Mouse (Mus musculus) CH12.LX (cell line): ENCODE measurements around the gene Map3k20. TPM values are rescaled to one million over a fixed set of nuclear protein-coding genes. Genes with fewer than 3 reads are reported as not detected.

Experiments used
- DNase-seq: peaks from one replicate; pipeline ENCODE4 v3.0.0-alpha.2; 2013; ENCODE audit errors: extremely low read depth
- H3K27ac ChIP-seq: 2 replicates; pipeline ENCODE4 v1.5.1; 2012; ENCODE audit warnings: low read depth, mild to moderate bottlenecking, control low read depth, moderate library complexity; ENCODE audit not compliant: insufficient read depth
- H3K27me3 ChIP-seq: replicated peaks from 2 replicates; pipeline ENCODE3; 2012; ENCODE audit warnings: inconsistent platforms
- H3K36me3 ChIP-seq, 2 experiments: replicated peaks in 1 of 2; 2 replicates each; pipeline versions ENCODE3 to v1.6.1; 2012; ENCODE audit warnings: inconsistent platforms in 1 of 2, low read length in 1 of 2, mild to moderate bottlenecking in 1 of 2, mixed read lengths in 1 of 2, moderate library complexity in 1 of 2; ENCODE audit not compliant: control insufficient read depth in 1 of 2, insufficient read depth in 1 of 2
- H3K4me1 ChIP-seq, 2 experiments: 2 replicates each; pipeline ENCODE4 v1.6.1; 2012; ENCODE audit warnings: inconsistent platforms in 1 of 2, moderate library complexity in 1 of 2; ENCODE audit not compliant: insufficient read depth in 2 of 2, control insufficient read depth in 1 of 2
- H3K4me2 ChIP-seq: 2 replicates; pipeline ENCODE4 v1.6.1; 2012; ENCODE audit warnings: low read depth, mild to moderate bottlenecking, control low read depth; ENCODE audit not compliant: poor library complexity, insufficient read depth, severe bottlenecking
- H3K4me3 ChIP-seq, 3 experiments: fragments of 150-350 bp in 1 of 3; sonication (generic) in 1 of 3; replicated peaks in 1 of 3; 2 replicates each; pipeline versions ENCODE3 to v1.5.1; 2011 to 2012; ENCODE audit warnings: low read depth in 2 of 3, low read length in 2 of 3, mild to moderate bottlenecking in 2 of 3, moderate library complexity in 2 of 3, control low read depth in 1 of 3, improper control_type of control experiment in 1 of 3, inconsistent platforms in 1 of 3, mixed read lengths in 1 of 3; ENCODE audit not compliant: poor library complexity in 1 of 3
- H3K79me2 ChIP-seq: replicated peaks from 2 replicates; pipeline ENCODE4 v1.6.1; 2012; ENCODE audit warnings: mild to moderate bottlenecking, moderate library complexity; ENCODE audit not compliant: control insufficient read depth, poor library complexity, insufficient read depth, severe bottlenecking; ENCODE audit errors: extremely low read depth
- H3K9ac ChIP-seq: 2 replicates; pipeline ENCODE4 v1.6.1; 2012; ENCODE audit warnings: low read depth, mild to moderate bottlenecking, control low read depth, moderate library complexity; ENCODE audit not compliant: insufficient read depth
- H3K9me3 ChIP-seq: replicated peaks from 2 replicates; pipeline ENCODE3; 2012; ENCODE audit warnings: low read length, inconsistent platforms, mixed read lengths
- CHD1 ChIP-seq: IDR thresholded peaks from 2 replicates; pipeline ENCODE4 v1.6.1; 2012; ENCODE audit warnings: low read depth, low read length, improper control_type of control experiment, inconsistent platforms
- CHD2 ChIP-seq: IDR thresholded peaks from 2 replicates; pipeline ENCODE4 v1.6.1; 2011; ENCODE audit warnings: low read length, improper control_type of control experiment
- CTCF ChIP-seq, 2 experiments: IDR thresholded peaks in 1 of 2; conservative IDR thresholded peaks in 1 of 2; 2 replicates each; pipeline ENCODE4 v1.5.1; 2011 to 2012; ENCODE audit warnings: low read depth in 2 of 2, low read length in 2 of 2, improper control_type of control experiment in 1 of 2, inconsistent platforms in 1 of 2, mild to moderate bottlenecking in 1 of 2, moderate library complexity in 1 of 2
- E2F4 ChIP-seq: IDR thresholded peaks from 2 replicates; pipeline ENCODE4 v1.6.1; 2011; ENCODE audit warnings: low read depth, low read length, improper control_type of control experiment; ENCODE audit not compliant: insufficient replicate concordance
- ELF1 ChIP-seq: IDR thresholded peaks from 2 replicates; pipeline ENCODE4 v1.6.1; 2014; ENCODE audit warnings: low read depth, mild to moderate bottlenecking, inconsistent platforms, low read length, improper control_type of control experiment
- EP300 ChIP-seq: IDR thresholded peaks from 2 replicates; pipeline ENCODE4 v1.6.1; 2011; ENCODE audit warnings: low read length, improper control_type of control experiment
- GABPA ChIP-seq: IDR thresholded peaks from 2 replicates; pipeline ENCODE4 v1.6.1; 2012; ENCODE audit warnings: low read depth, low read length, improper control_type of control experiment, inconsistent platforms; ENCODE audit not compliant: insufficient replicate concordance
- IRF4 ChIP-seq: IDR thresholded peaks from 2 replicates; pipeline ENCODE4 v1.6.1; 2014; ENCODE audit warnings: low read depth, mild to moderate bottlenecking, inconsistent platforms, low read length, improper control_type of control experiment
- JUN ChIP-seq: IDR thresholded peaks from 2 replicates; pipeline ENCODE4 v1.6.1; 2011; ENCODE audit warnings: low read depth, mild to moderate bottlenecking, low read length, improper control_type of control experiment, moderate library complexity; ENCODE audit not compliant: insufficient read depth
- KAT2A ChIP-seq: IDR thresholded peaks from 2 replicates; pipeline ENCODE4 v1.6.1; 2012; ENCODE audit warnings: low read length, improper control_type of control experiment, inconsistent platforms; ENCODE audit not compliant: insufficient replicate concordance
- MAFK ChIP-seq: IDR thresholded peaks from 2 replicates; pipeline ENCODE4 v1.6.1; 2011; ENCODE audit warnings: low read length, improper control_type of control experiment; ENCODE audit not compliant: insufficient replicate concordance
- MAZ ChIP-seq: IDR thresholded peaks from 2 replicates; pipeline ENCODE4 v1.6.1; 2012; ENCODE audit warnings: low read depth, mild to moderate bottlenecking, inconsistent platforms, low read length, improper control_type of control experiment, moderate library complexity
- MEF2A ChIP-seq: IDR thresholded peaks from 2 replicates; pipeline ENCODE4 v1.6.1; 2014; ENCODE audit warnings: low read depth, mild to moderate bottlenecking, inconsistent platforms, low read length, improper control_type of control experiment, borderline replicate concordance
- MXI1 ChIP-seq: IDR thresholded peaks from 2 replicates; pipeline ENCODE4 v1.6.1; 2011; ENCODE audit warnings: mild to moderate bottlenecking, low read depth, low read length, improper control_type of control experiment
- MYC ChIP-seq: IDR thresholded peaks from 2 replicates; pipeline ENCODE4 v1.6.1; 2011; ENCODE audit warnings: low read depth, mild to moderate bottlenecking, improper control_type of control experiment, low read length
- PAX5 ChIP-seq: IDR thresholded peaks from 2 replicates; pipeline ENCODE4 v1.6.1; 2012; ENCODE audit warnings: low read length, inconsistent platforms, mixed read lengths
- RAD21 ChIP-seq: IDR thresholded peaks from 2 replicates; pipeline ENCODE4 v1.6.1; 2011; ENCODE audit warnings: low read depth, mild to moderate bottlenecking, low read length, improper control_type of control experiment, moderate library complexity
- RCOR1 ChIP-seq: conservative IDR thresholded peaks from 2 replicates; pipeline ENCODE4 v1.6.1; 2012; ENCODE audit warnings: low read depth, mild to moderate bottlenecking, inconsistent platforms, low read length, improper control_type of control experiment
- SIN3A ChIP-seq: IDR thresholded peaks from 2 replicates; pipeline ENCODE4 v1.6.1; 2012; ENCODE audit warnings: low read length, improper control_type of control experiment, inconsistent platforms
- SMC3 ChIP-seq: IDR thresholded peaks from 2 replicates; pipeline ENCODE4 v1.6.1; 2011; ENCODE audit warnings: low read depth, low read length, improper control_type of control experiment
- TBP ChIP-seq: conservative IDR thresholded peaks from 2 replicates; pipeline ENCODE4 v1.6.1; 2011; ENCODE audit warnings: low read depth, low read length, improper control_type of control experiment
- TCF12 ChIP-seq: IDR thresholded peaks from 2 replicates; pipeline ENCODE4 v1.6.1; 2014; ENCODE audit warnings: low read depth, mild to moderate bottlenecking, inconsistent platforms, low read length, improper control_type of control experiment
- USF2 ChIP-seq: conservative IDR thresholded peaks from 2 replicates; pipeline ENCODE4 v1.6.1; 2011; ENCODE audit warnings: low read depth, low read length, improper control_type of control experiment
- ZC3H11A ChIP-seq: IDR thresholded peaks from 2 replicates; pipeline ENCODE4 v1.6.1; 2012; ENCODE audit warnings: low read depth, mild to moderate bottlenecking, inconsistent platforms, low read length, improper control_type of control experiment
- ZMIZ1 ChIP-seq: IDR thresholded peaks from 2 replicates; pipeline ENCODE4 v1.6.1; 2012; ENCODE audit warnings: low read depth, mild to moderate bottlenecking, inconsistent platforms, low read length, improper control_type of control experiment
- ZNF384 ChIP-seq: IDR thresholded peaks from 2 replicates; pipeline ENCODE4 v1.6.1; 2012; ENCODE audit warnings: low read depth, low read length, improper control_type of control experiment, inconsistent platforms
- dilution Hi-C: fragments of 300-500 bp; cut with MboI; formaldehyde crosslinking; loops from 2 replicates; pipeline ENCODE4 v1.14.3; 2020; ENCODE audit warnings: low sequenced_read_pairs; ENCODE audit not compliant: extremely low pct_unique_long_range_greater_than_20kb, extremely low pct_ligation_motif_present
- in situ Hi-C: fragments of 300-500 bp; cut with MboI; formaldehyde crosslinking; loops from 3 replicates; pipeline ENCODE4 v1.14.3; 2019; ENCODE audit warnings: low sequenced_read_pairs, low pct_ligation_motif_present, low pct_unique_long_range_greater_than_20kb, mixed read lengths
- polyA plus RNA-seq: library from polyadenylated mRNA; unstranded; fragments of >175 nt; gene quantifications from 2 replicates; pipeline ENCODE4 v1.2.1, GENCODE M21; 2012; ENCODE audit warnings: low read depth; ENCODE audit not compliant: insufficient read length
- total RNA-seq, 2 experiments: library from RNA; depleted of rRNA; stranded (reverse); fragments of 300-350 nt in 1 of 2; fragments of >200 nt in 1 of 2; gene quantifications; 2 replicates each; pipeline ENCODE4 v1.2.3; 2012 to 2014

The Map3k20 gene
- total and polyA plus RNA-seq, 3 experiments: 4.1 to 6.6 (median 6.1) TPM

DNA sequence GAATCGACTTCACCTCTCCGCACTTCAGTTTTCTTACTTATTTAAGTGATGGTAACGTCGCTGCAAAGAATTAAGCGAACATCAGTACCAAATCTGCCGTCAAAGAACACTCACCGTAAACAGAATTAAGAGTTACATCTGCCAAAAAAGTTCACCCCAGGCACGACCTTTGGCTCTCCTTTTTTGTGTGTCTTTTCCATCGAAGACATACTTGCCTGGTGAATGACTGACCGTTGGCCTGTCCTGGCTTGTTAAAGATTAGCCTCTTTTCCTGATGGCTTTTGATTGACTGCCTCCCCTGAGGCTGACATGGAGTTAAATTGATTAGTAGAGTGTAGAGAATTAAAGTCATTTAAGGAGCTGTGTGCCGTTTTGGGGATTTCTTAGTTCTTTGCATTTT is 191.8 kb downstream of the Map3k20 start:
- Histone ChIP-seq H3K79me2 (peaks cover 40% of the 10 kb centered on the region), H3K9ac (peak overlapping the region; percentile 81), H3K4me1 (peaks cover 12 to 49% of the 10 kb centered on the region in 2 experiments), H3K27ac (no peak overlapping the region), H3K27me3 (no peaks in the 10 kb centered on the region), H3K4me3 (peak overlapping the region; percentile 88 to 95 (median 92)), H3K9me3 (no peaks in the 10 kb centered on the region), H3K36me3 (peaks cover 18 to 40% of the 10 kb centered on the region in 2 experiments), H3K4me2 (peak overlapping the region; percentile 88)
- in situ Hi-C loops (no loop called here), dilution Hi-C loops (no loop called here)
- no peak for DNase-seq
- TF ChIP-seq MAZ: no peak

DNA sequence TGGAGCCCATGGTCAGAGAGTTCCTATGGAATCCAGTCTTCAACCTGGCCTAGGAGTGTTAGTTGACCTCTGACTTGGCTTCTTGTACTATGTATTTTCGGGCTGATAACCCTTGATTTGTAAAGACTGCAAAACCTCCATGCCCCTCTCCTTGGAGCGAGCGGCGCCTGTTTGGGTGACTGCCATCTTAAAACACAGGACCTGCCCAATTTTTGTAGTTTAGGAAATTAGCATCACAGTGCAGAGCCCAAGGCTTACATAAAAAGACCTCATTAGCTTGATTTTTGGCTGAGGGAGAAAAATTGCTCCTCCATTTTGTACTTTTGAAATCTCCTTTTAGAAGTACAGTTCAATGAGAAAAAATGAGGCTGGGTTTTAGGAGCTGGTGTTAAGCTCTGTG is 192.7 kb downstream of the Map3k20 start:
- peaks cover 12 to 49% of the 10 kb centered on the region in 2 experiments for H3K4me1 ChIP-seq
- in situ Hi-C loops (no loop called here), dilution Hi-C loops (no loop called here)

DNA sequence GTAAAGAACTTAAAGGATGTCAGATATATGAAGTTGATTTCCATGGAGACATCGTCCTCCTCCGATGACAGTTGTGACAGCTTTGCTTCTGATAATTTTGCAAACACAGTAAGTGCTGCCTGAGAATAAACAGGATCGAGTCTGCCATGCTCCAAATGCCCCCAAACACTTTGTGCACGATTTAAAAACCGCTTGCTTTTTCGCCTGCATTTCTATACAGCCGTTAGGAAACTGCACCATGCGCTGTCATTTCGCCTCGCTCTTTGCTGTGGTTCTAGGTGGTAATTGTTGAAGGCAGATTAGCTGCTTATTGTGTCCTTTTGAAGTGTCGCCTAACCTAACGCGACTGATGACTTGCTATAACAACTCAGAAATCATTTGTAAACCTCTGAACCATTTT is 193.5 kb downstream of the Map3k20 start:
- Histone ChIP-seq H3K9me3 (no peaks in the 10 kb centered on the region), H3K4me3 (no peak overlapping the region), H3K9ac (no peak overlapping the region), H3K36me3 (peaks cover 33 to 57% of the 10 kb centered on the region in 2 experiments), H3K79me2 (peaks cover 40% of the 10 kb centered on the region), H3K27me3 (no peaks in the 10 kb centered on the region), H3K4me1 (peaks cover 12 to 44% of the 10 kb centered on the region in 2 experiments), H3K4me2 (no peak overlapping the region), H3K27ac (no peak overlapping the region)
- dilution Hi-C loops (no loop called here), in situ Hi-C loops (no loop called here)
- DNase-seq: no peak
- TF ChIP-seq ELF1: no peak
- TF ChIP-seq JUN: no peak
- TF ChIP-seq MAZ: no peak
- TF ChIP-seq ZNF384: no peak
- TF ChIP-seq SIN3A: no peak
- no peak for TF ChIP-seq EP300
- TF ChIP-seq IRF4: no peak
- TF ChIP-seq ZMIZ1: no peak
- no peak for TF ChIP-seq TCF12
- no peak for TF ChIP-seq SMC3
- no peak for TF ChIP-seq MAFK
- no peak for TF ChIP-seq TBP
- TF ChIP-seq CHD1: no peak
- TF ChIP-seq CHD2: no peak
- TF ChIP-seq MYC: no peak
- no peak for TF ChIP-seq E2F4

More for the DNA sequence above, 192.7 kb downstream of the Map3k20 start:
- Histone ChIP-seq H3K27ac (no peak overlapping the region), H3K4me2 (peak overlapping the region; percentile 88; the same call in 1 of the 2 replicates), H3K79me2 (peaks cover 40% of the 10 kb centered on the region), H3K9me3 (no peaks in the 10 kb centered on the region), H3K9ac (no peak overlapping the region), H3K27me3 (no peaks in the 10 kb centered on the region), H3K4me3 (peak overlapping the region in 1 of 3 experiments; percentile 92), H3K36me3 (peaks cover 26 to 50% of the 10 kb centered on the region in 2 experiments)
- no peak for DNase-seq
- no peak for TF ChIP-seq RCOR1
- no peak for TF ChIP-seq MYC
- TF ChIP-seq GABPA: no peak
- TF ChIP-seq IRF4: no peak
- TF ChIP-seq MXI1: no peak
- TF ChIP-seq KAT2A: no peak
- TF ChIP-seq MEF2A: no peak
- no peak for TF ChIP-seq ZC3H11A
- no peak for TF ChIP-seq CTCF (conservative IDR thresholded peaks at IDR 0.05 in 1 of 2, IDR thresholded peaks at IDR 0.05 in 1 of 2; ENCODE audit: low read depth in 2 of 2, low read length in 2 of 2)
- TF ChIP-seq JUN: no peak
- no peak for TF ChIP-seq USF2
- TF ChIP-seq CHD1: no peak
- TF ChIP-seq RAD21: no peak
- no peak for TF ChIP-seq PAX5
